Mouse (Mus musculus) ovary, adult 2 months (tissue): ENCODE data around the gene Incenp. TPM values are rescaled to one million over a fixed set of nuclear protein-coding genes. Genes with fewer than 3 reads are reported as not detected.

Experiments used
- polyA plus RNA-seq: library from polyadenylated mRNA; depleted of rRNA; stranded (reverse); fragments of >200 nt; gene quantifications from 2 replicates; pipeline ENCODE4 v1.2.3, GENCODE M21; 2012; rRNA removed

The Incenp gene
- polyA plus RNA-seq: 15.4 and 17.4 TPM in 2 replicates

GRCm38 (mm10) chr19:9899072-9899779 lies at the start of gene Incenp:
Gene Incenp, minus strand, starts transcription at chr19:9899551.

GRCm38 (mm10) chr19:9847262-9847661 lies 52.1 kb downstream of the Incenp start, which contains the start of gene Scgb2a2:
Gene Scgb2a2, plus strand, starts transcription at chr19:9847562.

Other genes with a start within 250 kb of the Incenp start
- not detected in 2 replicates for gene Scgb2a2, start 52.0 kb downstream of the Incenp start, polyA plus RNA-seq
- 4,857 and 8,105 TPM in 2 replicates for gene Fth1, start 81.0 kb upstream of the Incenp start, polyA plus RNA-seq
- 1.5 and 2.1 TPM in 2 replicates for gene Best1, start 102.1 kb upstream of the Incenp start, polyA plus RNA-seq
- 32.2 and 35.6 TPM in 2 replicates for gene Rab3il1, start 102.1 kb upstream of the Incenp start, polyA plus RNA-seq
- gene Fads3, start 142.0 kb upstream of the Incenp start, polyA plus RNA-seq: 88.2 and 106 TPM in 2 replicates
- gene Fads2, start 202.2 kb upstream of the Incenp start, polyA plus RNA-seq: 233 and 251 TPM in 2 replicates